Mouse (Mus musculus) embryonic facial prominence, embryonic 10.5 days (tissue): ENCODE results near the gene Trim50. TPM values are rescaled to one million over a fixed set of nuclear protein-coding genes. Genes with fewer than 3 reads are reported as not detected.

Experiments used
- DNase-seq: peaks from one replicate; pipeline ENCODE4 v3.0.0-alpha.2; 2017; ENCODE audit warnings: low spot score
- H3K27ac ChIP-seq: fragments of 300-500 bp; sonication (generic); replicated peaks from 2 replicates; pipeline ENCODE4 v1.5.1; 2016; ENCODE audit warnings: mild to moderate bottlenecking
- H3K27me3 ChIP-seq: fragments of 300-500 bp; sonication (generic); replicated peaks from 2 replicates; pipeline ENCODE4 v1.6.1; 2016; ENCODE audit warnings: low read depth, mild to moderate bottlenecking; ENCODE audit not compliant: poor library complexity, severe bottlenecking
- H3K36me3 ChIP-seq: fragments of 300-500 bp; sonication (generic); replicated peaks from 2 replicates; pipeline ENCODE4 v1.6.1; 2016; ENCODE audit warnings: mild to moderate bottlenecking, moderate library complexity
- H3K4me1 ChIP-seq: fragments of 300-500 bp; sonication (generic); 2 replicates; pipeline ENCODE4 v1.6.1; 2016
- H3K4me3 ChIP-seq: fragments of 300-500 bp; sonication (generic); 2 replicates; pipeline ENCODE4 v1.5.1; 2016; ENCODE audit warnings: mild to moderate bottlenecking, moderate library complexity
- H3K9me3 ChIP-seq: fragments of 300-500 bp; sonication (generic); 2 replicates; pipeline ENCODE4 v1.6.1; 2016; ENCODE audit warnings: mild to moderate bottlenecking
- WGBS: fragments of 180-500 bp; shearing (Covaris S2); methylation state at CpG from one replicate; pipeline ENCODE4 v1.1.7; 2016; 5-methylcytosine and 5-hydroxymethylcytosine counted together
- microRNA-seq: library from miRNA; unstranded; fragments of <30 nt; microRNA quantifications from one replicate; pipeline ENCODE4, GENCODE M21; 2017
- polyA plus RNA-seq: library from polyadenylated mRNA; unstranded; fragments of >200 nt; fragmentation: Nextera tagmentation; extraction: Ambion mirVana; gene quantifications from 2 replicates; pipeline ENCODE4 v1.2.1, GENCODE M21; 2016

Trim50 gene
- polyA plus RNA-seq, 1 experiment from 2014 or later, result not detected

DNA sequence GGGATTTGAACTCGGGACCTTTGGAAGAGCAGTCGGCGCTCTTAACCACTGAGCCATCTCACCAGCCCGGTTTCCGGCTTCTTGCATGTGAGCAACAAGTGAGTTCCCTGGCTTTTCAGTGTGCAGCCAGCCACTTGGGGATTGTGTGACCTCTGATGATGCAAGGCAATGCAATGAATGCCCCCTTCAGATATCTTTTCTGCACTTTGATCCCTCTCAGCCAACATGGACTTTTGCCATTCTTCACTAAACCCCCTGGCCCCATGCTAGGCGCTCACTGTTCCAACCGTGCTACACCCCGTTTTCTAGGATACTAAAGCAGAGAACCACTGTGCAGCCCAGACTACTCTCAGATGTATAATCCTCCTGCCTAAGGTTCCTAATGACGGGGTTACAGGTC lies 52.3 kb downstream of the Trim50 start:
- no peak for DNase-seq
- H3K9me3 ChIP-seq, result no peaks in the 10 kb centered on the region
- no peaks in the 10 kb centered on the region for H3K27me3 ChIP-seq
- H3K4me1 ChIP-seq, result 0 out of 2 replicates have a peak, but pooled peaks cover 5% of the 10 kb centered on the region
- H3K4me3 ChIP-seq, result no peak overlapping the region
- peaks cover 17% of the 10 kb centered on the region for H3K36me3 ChIP-seq
- H3K27ac ChIP-seq, result no peak overlapping the region
- WGBS, result 80% methylated on average over 9 of the region's 9 CpGs

- H3K4me3 ChIP-seq, result no peak overlapping the region
- peaks cover 41% of the 10 kb centered on the region for H3K36me3 ChIP-seq
- H3K4me1 ChIP-seq, result 0 out of 2 replicates have a peak, but pooled peaks cover 5% of the 10 kb centered on the region
- H3K9me3 ChIP-seq, result no peaks in the 10 kb centered on the region
- H3K27me3 ChIP-seq, result no peaks in the 10 kb centered on the region
- no peak for DNase-seq
- no peak overlapping the region for H3K27ac ChIP-seq
- WGBS, result 90% methylated on average over 4 of the region's 4 CpGs
These were observed 55.0 kb downstream of the Trim50 start for GRCm38 (mm10) chr5:135408114-135408513.

DNA sequence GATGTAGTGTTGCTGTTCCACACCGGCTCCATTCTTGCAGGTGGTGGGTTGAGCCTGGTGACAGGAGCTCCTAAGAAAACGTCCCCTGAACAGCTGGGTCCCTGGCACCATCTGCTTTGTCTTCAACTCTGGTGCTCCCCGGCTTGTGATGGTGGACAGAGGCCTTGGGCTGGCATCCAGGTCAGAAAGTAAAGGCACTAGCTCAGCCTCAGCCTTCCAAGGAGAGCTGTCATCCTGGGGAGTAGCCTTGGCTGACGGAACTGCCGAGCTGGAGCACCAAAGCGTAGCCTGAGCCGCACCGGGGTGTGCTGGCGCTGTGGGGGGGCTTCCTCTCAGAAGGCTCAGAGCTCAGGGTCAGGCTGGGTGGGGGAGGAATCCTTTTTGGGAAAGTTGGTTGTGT lies 57.2 kb downstream of the Trim50 start:
- Histone ChIP-seq H3K9me3 (no peaks in the 10 kb centered on the region), H3K27me3 (no peaks in the 10 kb centered on the region), H3K4me1 (no peaks in the 10 kb centered on the region), H3K36me3 (peaks cover 63% of the 10 kb centered on the region), H3K27ac (no peak overlapping the region), H3K4me3 (no peak overlapping the region)
- DNase-seq, result no peak
- 92% methylated on average over 9 of the region's 9 CpGs for WGBS

Small RNAs within 50 kb of the gene (microRNA-seq; reads per million reads assigned to microRNA genes)
- gene Mir7033, result 4.0 reads per million, percentile 8 among the genes with 10 or more reads in this experiment

Other genes with a start within 250 kb of the Trim50 start
- gene Tbl2, start 203.6 kb upstream of the Trim50 start, polyA plus RNA-seq, result 21.3 and 22.2 TPM in 2 replicates
- 44.6 and 48.5 TPM in 2 replicates for gene Bcl7b, start 185.0 kb upstream of the Trim50 start, polyA plus RNA-seq
- gene Baz1b, start 166.0 kb upstream of the Trim50 start, polyA plus RNA-seq, result 60.1 and 61.5 TPM in 2 replicates
- gene Fzd9, start 102.1 kb upstream of the Trim50 start, polyA plus RNA-seq, result 3.3 and 5.1 TPM in 2 replicates
- gene Fkbp6, start 3.3 kb upstream of the Trim50 start, polyA plus RNA-seq, result not detected in 2 replicates
- gene Nsun5, start 16.7 kb downstream of the Trim50 start, polyA plus RNA-seq, result 47.9 and 48.0 TPM in 2 replicates
- 20.1 and 20.3 TPM in 2 replicates for gene Pom121, start 41.3 kb downstream of the Trim50 start, polyA plus RNA-seq
- gene Hip1, start 191.8 kb downstream of the Trim50 start, polyA plus RNA-seq, result 64.6 and 66.1 TPM in 2 replicates
- gene Ccl26, start 210.3 kb downstream of the Trim50 start, polyA plus RNA-seq, result not detected in 2 replicates
- gene Ccl24, start 219.8 kb downstream of the Trim50 start, polyA plus RNA-seq, result 0.75 and 0.86 TPM in 2 replicates